Mouse (Mus musculus): ENCODE results near the gene Atg10. TPM values are rescaled to one million over a fixed set of nuclear protein-coding genes. Genes with fewer than 3 reads are reported as not detected.

Gene Atg10
- polyA plus RNA-seq, 1 experiment from 2014 or later, result 16.2 TPM

- H3K27me3 ChIP-seq (ENCODE audit: control insufficient read depth, insufficient read depth, low read length), result no peaks in the 10 kb centered on the region
- no peak overlapping the region for H3K27ac ChIP-seq (replicated peaks)
- no peaks in the 10 kb centered on the region for H3K36me3 ChIP-seq (ENCODE audit: control insufficient read depth, insufficient read depth, low read length)
- no peaks in the 10 kb centered on the region for H3K4me1 ChIP-seq (replicated peaks; ENCODE audit: control insufficient read depth, insufficient read depth)
- TF ChIP-seq CTCF (IDR thresholded peaks at IDR 0.05; ENCODE audit: low read depth) (no peak), EP300 (optimal IDR thresholded peaks at IDR 0.05) (no peak)
- H3K4me2 ChIP-seq (replicated peaks; ENCODE audit: low read depth), result no peak overlapping the region
- no peak for ATAC-seq (ENCODE audit: low FRiP score, low TSS enrichment)
- DNase-seq (ENCODE audit: low spot score), result no peak
- H3K9ac ChIP-seq (ENCODE audit: low read length), result no peak overlapping the region
- H3K9me3 ChIP-seq (ENCODE audit: control insufficient read depth, low read length), result no peaks in the 10 kb centered on the region
- no peak overlapping the region for H3K4me3 ChIP-seq (ENCODE audit: low read depth, low read length)
- 64% methylated on average over 10 of the region's 10 CpGs for WGBS
Observed at GRCm38 (mm10) chr13:90962836-90963760, 260.7 kb downstream of the Atg10 start.

DNA sequence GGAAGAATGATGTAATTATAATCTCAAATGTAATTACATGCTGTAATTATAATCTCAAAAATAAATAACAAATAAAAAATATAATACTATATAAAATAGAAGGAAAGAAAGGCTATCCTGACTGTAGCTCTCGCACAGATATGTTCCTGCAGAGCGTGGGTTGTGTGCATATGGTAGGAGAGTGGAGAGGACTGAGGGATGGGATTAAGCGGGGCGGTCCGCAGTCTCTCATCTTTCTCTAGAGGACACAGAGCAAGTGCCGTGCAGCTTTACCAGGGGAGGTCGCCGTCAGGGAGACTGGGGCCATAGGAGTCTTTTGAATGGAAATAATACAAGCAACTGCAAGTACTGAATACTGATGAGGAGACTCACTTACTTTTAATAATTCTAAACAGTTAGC is 263.2 kb downstream of the Atg10 start:
- no peaks in the 10 kb centered on the region for H3K27me3 ChIP-seq (ENCODE audit: control insufficient read depth, insufficient read depth, low read length)
- H3K4me3 ChIP-seq (ENCODE audit: low read depth, low read length), result no peak overlapping the region
- no peak overlapping the region for H3K4me2 ChIP-seq (replicated peaks; ENCODE audit: low read depth)
- DNase-seq (ENCODE audit: low spot score), result no peak
- 89% methylated on average over 8 of the region's 8 CpGs for WGBS
- ATAC-seq (ENCODE audit: low FRiP score, low TSS enrichment), result no peak
- no peak overlapping the region for H3K27ac ChIP-seq (replicated peaks)
- H3K9ac ChIP-seq (ENCODE audit: low read length), result no peak overlapping the region
- TF ChIP-seq CTCF (IDR thresholded peaks at IDR 0.05; ENCODE audit: low read depth) (no peak), EP300 (optimal IDR thresholded peaks at IDR 0.05) (no peak)
- H3K36me3 ChIP-seq (ENCODE audit: control insufficient read depth, insufficient read depth, low read length), result no peaks in the 10 kb centered on the region
- no peaks in the 10 kb centered on the region for H3K4me1 ChIP-seq (replicated peaks; ENCODE audit: control insufficient read depth, insufficient read depth)
- no peaks in the 10 kb centered on the region for H3K9me3 ChIP-seq (ENCODE audit: control insufficient read depth, low read length)

GRCm38 (mm10) chr13:90958894-90959293 is 264.9 kb downstream of the Atg10 start:
- 49% methylated on average over 2 of the region's 2 CpGs for WGBS
- Histone ChIP-seq H3K4me2 (replicated peaks; ENCODE audit: low read depth) (no peak overlapping the region), H3K9me3 (ENCODE audit: control insufficient read depth, low read length) (no peaks in the 10 kb centered on the region), H3K4me1 (replicated peaks; ENCODE audit: control insufficient read depth, insufficient read depth) (no peaks in the 10 kb centered on the region), H3K4me3 (ENCODE audit: low read depth, low read length) (no peak overlapping the region), H3K36me3 (ENCODE audit: control insufficient read depth, insufficient read depth, low read length) (no peaks in the 10 kb centered on the region), H3K9ac (ENCODE audit: low read length) (no peak overlapping the region), H3K27me3 (ENCODE audit: control insufficient read depth, insufficient read depth, low read length) (no peaks in the 10 kb centered on the region), H3K27ac (replicated peaks) (no peak overlapping the region)
- ATAC-seq (ENCODE audit: low FRiP score, low TSS enrichment), result no peak
- TF ChIP-seq CTCF (IDR thresholded peaks at IDR 0.05; ENCODE audit: low read depth), result no peak
- no peak for TF ChIP-seq EP300 (optimal IDR thresholded peaks at IDR 0.05)
- DNase-seq (ENCODE audit: low spot score), result no peak

- no peaks in the 10 kb centered on the region for H3K4me1 ChIP-seq (replicated peaks; ENCODE audit: control insufficient read depth, insufficient read depth)
- H3K4me3 ChIP-seq (ENCODE audit: low read depth, low read length), result no peak overlapping the region
- no peak overlapping the region for H3K4me2 ChIP-seq (replicated peaks; ENCODE audit: low read depth)
- no peaks in the 10 kb centered on the region for H3K27me3 ChIP-seq (ENCODE audit: control insufficient read depth, insufficient read depth, low read length)
- DNase-seq (ENCODE audit: low spot score) (no peak), ATAC-seq (ENCODE audit: low FRiP score, low TSS enrichment) (no peak)
- no peak for TF ChIP-seq EP300 (optimal IDR thresholded peaks at IDR 0.05)
- no peak for TF ChIP-seq CTCF (IDR thresholded peaks at IDR 0.05; ENCODE audit: low read depth)
- H3K9ac ChIP-seq (ENCODE audit: low read length), result no peak overlapping the region
- H3K9me3 ChIP-seq (ENCODE audit: control insufficient read depth, low read length), result no peaks in the 10 kb centered on the region
- WGBS, result 80% methylated on average over 5 of the region's 5 CpGs
- H3K36me3 ChIP-seq (ENCODE audit: control insufficient read depth, insufficient read depth, low read length), result no peaks in the 10 kb centered on the region
- H3K27ac ChIP-seq (replicated peaks), result no peak overlapping the region
Observed at GRCm38 (mm10) chr13:90939600-90939999, 284.2 kb downstream of the Atg10 start.

DNA sequence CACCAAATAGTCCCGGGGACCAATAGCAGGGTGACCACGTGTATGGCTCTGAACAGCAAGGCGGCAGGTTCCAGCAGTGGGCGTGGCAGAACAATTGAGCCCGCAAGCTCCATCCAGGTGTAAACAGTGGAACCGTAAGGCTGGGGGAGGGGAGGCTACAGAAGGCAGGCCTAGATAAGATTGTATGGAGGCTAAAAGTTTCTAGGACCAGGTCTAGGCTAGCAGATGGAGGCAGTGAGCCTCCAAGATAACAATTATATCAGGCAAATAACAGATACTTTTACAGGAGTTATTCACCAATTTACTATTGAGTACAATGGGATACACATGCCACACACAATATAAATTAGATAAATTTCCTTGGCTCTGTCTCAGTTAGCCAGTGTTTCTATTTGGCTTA is 284.6 kb downstream of the Atg10 start:
- 34% methylated on average over 6 of the region's 6 CpGs for WGBS
- no peaks in the 10 kb centered on the region for H3K36me3 ChIP-seq (ENCODE audit: control insufficient read depth, insufficient read depth, low read length)
- no peak for ATAC-seq (ENCODE audit: low FRiP score, low TSS enrichment)
- H3K4me2 ChIP-seq (replicated peaks; ENCODE audit: low read depth), result no peak overlapping the region
- H3K27ac ChIP-seq (replicated peaks), result no peak overlapping the region
- TF ChIP-seq CTCF (IDR thresholded peaks at IDR 0.05; ENCODE audit: low read depth), result no peak
- no peak for TF ChIP-seq EP300 (optimal IDR thresholded peaks at IDR 0.05)
- H3K27me3 ChIP-seq (ENCODE audit: control insufficient read depth, insufficient read depth, low read length), result no peaks in the 10 kb centered on the region
- no peak overlapping the region for H3K9ac ChIP-seq (ENCODE audit: low read length)
- H3K4me3 ChIP-seq (ENCODE audit: low read depth, low read length), result no peak overlapping the region
- H3K4me1 ChIP-seq (replicated peaks; ENCODE audit: control insufficient read depth, insufficient read depth), result no peaks in the 10 kb centered on the region
- H3K9me3 ChIP-seq (ENCODE audit: control insufficient read depth, low read length), result no peaks in the 10 kb centered on the region
- DNase-seq (ENCODE audit: low spot score), result no peak

DNA sequence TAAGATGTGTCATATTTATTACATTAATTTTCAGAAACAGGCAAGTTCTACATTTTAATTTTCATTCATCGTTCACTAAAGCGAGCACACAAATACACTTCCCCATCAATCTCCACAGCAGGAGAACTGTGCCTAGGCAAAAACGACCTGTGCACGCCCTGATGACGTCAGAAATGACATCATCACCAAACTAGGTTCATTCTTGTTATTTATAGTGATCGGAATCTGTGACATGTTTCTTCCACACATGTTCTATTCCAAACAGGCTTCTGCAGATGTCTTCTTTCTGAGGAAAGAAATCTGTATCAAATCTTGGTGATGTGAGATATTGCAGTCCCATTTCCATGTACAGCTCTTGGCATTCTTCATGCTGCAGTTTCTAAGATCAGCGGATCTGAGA is 287.9 kb downstream of the Atg10 start:
- H3K27me3 ChIP-seq (ENCODE audit: control insufficient read depth, insufficient read depth, low read length), result no peaks in the 10 kb centered on the region

More for the DNA sequence above, 287.9 kb downstream of the Atg10 start:
- H3K27ac ChIP-seq (replicated peaks), result no peak overlapping the region
- TF ChIP-seq EP300 (optimal IDR thresholded peaks at IDR 0.05), result no peak
- TF ChIP-seq CTCF (IDR thresholded peaks at IDR 0.05; ENCODE audit: low read depth), result no peak
- no peaks in the 10 kb centered on the region for H3K36me3 ChIP-seq (ENCODE audit: control insufficient read depth, insufficient read depth, low read length)
- no peak for ATAC-seq (ENCODE audit: low FRiP score, low TSS enrichment)
- no peaks in the 10 kb centered on the region for H3K9me3 ChIP-seq (ENCODE audit: control insufficient read depth, low read length)
- no peak overlapping the region for H3K9ac ChIP-seq (ENCODE audit: low read length)
- H3K4me3 ChIP-seq (ENCODE audit: low read depth, low read length), result no peak overlapping the region
- H3K4me2 ChIP-seq (replicated peaks; ENCODE audit: low read depth), result no peak overlapping the region
- H3K4me1 ChIP-seq (replicated peaks; ENCODE audit: control insufficient read depth, insufficient read depth), result no peaks in the 10 kb centered on the region
- DNase-seq (ENCODE audit: low spot score), result no peak
- 85% methylated on average over 7 of the region's 7 CpGs for WGBS

Data from stomach, postnatal 0 days (tissue).